Mouse (Mus musculus) ovary, postnatal 10 days (tissue): ENCODE measurements around the gene Rab3gap2.
A peak's percentile ranks its signal among the peaks of the same experiment; 100 is the strongest.
"Not testable (repeated sequence)": the region's sequence is repeated elsewhere in the genome, so short reads cannot be mapped to it uniquely, and the experiment has no call there.

Experiments used
- DNase-seq: peaks from one replicate; pipeline ENCODE4 v3.0.0; 2022; ENCODE audit warnings: low spot score

Gene Rab3gap2

DNA sequence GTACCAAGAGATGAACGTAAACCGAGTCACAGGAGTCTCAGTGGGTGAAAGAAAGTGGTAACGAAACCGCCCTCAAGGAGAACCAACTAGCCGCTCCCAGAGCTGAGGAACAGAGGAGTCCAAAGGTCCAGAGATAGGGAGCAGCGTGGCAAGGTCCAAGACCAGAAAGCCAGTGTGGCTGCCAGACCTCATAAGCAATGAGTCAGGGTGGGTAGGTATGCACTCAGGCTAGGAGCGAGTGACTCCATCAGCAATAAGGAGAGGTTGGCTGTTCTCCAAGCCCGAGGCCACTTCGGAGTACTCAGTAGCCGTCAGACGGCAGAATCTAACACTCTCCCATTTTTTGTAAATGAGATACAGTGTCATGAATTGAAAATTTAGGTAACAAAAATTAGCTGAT is 78.9 kb downstream of the Rab3gap2 start:
- no peak for DNase-seq

- no peak for DNase-seq
Measured at GRCm38 (mm10) chr1:185283247-185283646, 79.3 kb downstream of the Rab3gap2 start.

GRCm38 (mm10) chr1:185284740-185285139 is 80.8 kb downstream of the Rab3gap2 start:
- no peak for DNase-seq

GRCm38 (mm10) chr1:185285171-185285570 is 81.3 kb downstream of the Rab3gap2 start:
- no peak for DNase-seq

DNA sequence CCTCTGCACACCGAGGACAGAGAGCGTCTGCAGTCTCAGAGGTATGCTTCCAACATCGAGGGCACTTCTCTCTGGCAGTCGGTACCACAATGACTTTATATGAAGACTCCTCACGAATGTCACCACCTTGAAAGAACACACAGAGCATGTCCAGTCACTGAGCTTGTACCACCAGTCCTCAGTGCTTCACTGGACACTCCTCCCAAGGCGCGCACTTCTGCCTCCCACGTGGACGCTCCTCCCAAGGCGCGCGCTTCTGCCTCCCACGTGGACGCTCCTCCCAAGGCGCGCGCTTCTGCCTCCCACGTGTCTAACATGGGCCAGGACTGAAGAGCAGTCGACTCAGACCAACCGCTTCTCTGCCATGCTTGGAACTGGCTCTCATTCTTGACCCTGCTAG is 83.1 kb downstream of the Rab3gap2 start:
- DNase-seq: no peak

DNA sequence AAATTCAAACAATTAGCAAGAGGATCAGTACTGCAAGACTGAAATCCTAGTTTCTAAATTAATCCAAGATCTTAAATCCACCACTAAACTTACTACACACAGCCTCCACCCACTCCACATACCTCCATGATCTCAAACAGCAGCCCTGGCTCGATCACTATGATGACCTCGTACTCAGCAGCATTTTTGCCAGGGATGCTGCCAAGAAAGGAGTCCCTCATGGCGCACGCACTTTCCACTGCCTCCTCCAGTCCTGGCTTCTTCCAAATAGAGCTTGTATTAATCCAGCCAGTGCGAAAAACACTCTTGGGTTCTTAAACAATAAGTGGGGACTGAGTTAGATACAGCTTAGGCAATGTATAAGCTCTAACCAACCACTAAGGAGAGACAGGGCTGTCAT is 85.3 kb downstream of the Rab3gap2 start:
- DNase-seq: no peak

DNA sequence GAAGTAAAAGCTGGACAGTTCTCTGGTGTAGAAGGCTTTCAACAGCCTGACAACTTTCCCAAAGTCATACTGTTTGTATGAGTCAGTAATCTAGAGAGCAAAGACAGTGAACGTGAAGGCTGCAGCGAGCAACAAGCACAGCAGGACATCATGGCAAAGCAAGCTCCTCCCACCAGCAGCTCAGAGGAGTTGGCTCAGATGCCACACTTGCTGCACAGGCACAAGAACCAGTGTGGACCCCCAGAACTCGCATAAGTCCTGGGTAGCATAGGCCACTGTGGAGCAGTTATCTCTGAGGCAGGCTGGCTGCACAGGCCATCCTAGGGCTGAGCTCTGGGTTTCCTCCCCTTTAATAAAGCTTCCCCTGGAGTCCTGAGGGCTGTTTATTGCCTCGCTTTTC is 87.4 kb downstream of the Rab3gap2 start:
- no peak for DNase-seq

DNA sequence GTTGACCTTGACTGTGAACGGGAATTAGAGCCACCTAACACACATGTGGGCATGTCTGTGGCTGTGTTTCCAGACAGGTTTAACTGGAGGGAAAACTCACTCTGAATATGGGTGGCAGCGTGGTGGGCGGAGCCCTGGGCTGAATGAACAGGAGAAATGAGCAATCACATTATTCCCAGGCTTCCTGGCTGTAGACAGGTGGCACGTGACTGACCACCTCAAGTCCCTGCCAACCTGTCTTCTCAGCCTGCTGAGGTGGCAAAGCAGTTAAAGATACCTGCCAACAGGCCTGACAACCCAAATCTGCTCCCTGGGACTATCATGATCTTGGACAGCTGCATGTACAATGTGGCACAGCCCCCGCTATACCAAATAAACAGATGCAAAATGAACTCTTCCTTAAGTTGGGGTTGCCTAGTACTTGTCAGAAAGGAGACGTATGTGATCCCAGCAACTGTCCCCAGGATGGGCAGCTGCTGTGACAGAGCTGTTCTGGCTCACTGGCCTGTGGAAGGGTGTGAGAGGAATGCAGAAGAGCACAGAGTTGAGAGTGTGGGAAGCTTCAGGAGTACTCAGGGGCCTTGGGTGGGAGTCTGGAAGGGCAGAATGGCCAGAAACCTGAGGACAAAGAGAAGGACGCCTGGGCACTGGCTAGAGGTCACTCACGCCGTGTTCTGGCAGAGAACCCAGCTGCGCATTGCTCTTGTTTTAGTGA is 88.9 kb downstream of the Rab3gap2 start:
- DNase-seq: no peak

GRCm38 (mm10) chr1:185296850-185297249 is 92.9 kb downstream of the Rab3gap2 start:
- DNase-seq: no peak

DNA sequence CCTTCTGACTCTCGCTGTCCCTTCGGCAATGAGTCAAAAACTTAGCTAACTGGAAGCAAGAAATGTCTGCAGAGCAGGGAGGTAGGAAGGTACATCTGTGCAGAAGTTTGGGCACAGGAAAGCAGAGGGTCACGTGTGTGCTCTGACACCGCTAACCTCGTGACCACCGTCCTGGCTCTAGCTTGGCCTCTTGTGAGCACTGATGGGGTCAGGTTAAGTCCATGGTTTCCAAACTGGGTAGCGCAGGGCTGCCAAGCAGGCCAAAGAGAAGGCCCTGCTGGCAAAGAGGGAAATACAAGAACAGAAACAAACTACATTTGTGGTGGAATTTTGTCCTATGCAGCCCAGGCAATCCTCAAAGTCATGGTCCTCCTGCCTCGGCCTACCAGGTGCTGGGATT is 94.6 kb downstream of the Rab3gap2 start:
- DNase-seq: no peak

DNA sequence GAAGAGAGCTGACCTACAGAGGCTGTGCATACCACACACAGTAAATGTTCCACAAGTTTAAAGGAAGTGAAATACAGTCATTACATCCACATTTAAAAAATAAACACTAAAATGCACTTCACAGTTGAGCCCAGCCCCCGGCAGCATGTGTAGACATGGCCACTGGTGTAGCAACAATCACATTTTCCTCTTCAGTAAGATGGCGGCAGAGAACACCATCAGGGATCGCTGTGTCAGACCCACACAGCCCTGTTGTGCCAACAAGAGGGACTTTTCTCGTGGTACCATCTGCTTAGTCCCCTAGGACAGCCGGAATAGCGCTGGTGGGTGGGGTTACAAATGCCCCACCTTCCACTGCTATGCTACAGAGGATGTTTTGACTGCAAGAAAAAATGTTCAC is 98.9 kb downstream of the Rab3gap2 start:
- no peak for DNase-seq

DNA sequence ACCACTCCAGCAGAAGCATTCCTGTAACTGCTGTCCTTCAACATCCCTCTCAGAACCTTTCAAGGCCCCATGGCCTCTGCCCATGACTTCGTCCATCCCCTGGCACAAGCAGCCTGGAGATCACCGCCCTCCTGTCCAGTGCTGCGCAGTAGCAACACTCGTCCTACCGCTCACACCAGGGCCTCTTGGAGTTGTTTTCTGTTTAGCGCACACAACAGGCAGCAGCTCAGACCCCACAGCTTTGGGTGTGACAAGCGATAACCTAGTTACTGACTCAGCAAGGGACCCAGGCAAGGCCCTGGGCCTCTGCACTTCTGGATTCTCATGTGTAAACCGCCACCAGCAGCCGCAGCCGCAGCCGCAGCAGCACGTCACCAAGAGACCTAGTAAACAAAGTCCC is 102.9 kb downstream of the Rab3gap2 start:
- no peak for DNase-seq

- DNase-seq: no peak
Measured at GRCm38 (mm10) chr1:185307645-185308044, 103.7 kb downstream of the Rab3gap2 start.

- DNase-seq: no peak
Measured at GRCm38 (mm10) chr1:185308334-185308733, 104.4 kb downstream of the Rab3gap2 start.

DNA sequence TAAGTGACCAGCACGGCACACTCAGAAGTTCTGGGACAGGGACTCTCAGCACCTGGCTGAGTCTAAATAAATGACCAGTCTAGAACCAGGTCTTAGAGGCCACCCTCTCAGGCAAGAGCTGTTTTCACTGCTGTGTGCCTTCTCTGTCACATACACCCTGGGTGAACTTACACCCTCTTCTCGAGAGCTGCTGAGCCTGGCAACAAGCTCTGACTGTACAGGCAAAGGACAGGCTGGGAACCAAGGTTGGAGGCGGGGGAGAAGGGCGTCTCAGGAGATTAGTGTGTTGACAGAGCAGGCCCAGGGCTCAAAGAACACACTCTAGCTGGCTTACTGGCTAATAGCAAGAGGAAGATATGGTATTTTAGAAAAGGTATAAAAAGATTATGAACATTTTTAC is 105.0 kb downstream of the Rab3gap2 start:
- no peak for DNase-seq

DNA sequence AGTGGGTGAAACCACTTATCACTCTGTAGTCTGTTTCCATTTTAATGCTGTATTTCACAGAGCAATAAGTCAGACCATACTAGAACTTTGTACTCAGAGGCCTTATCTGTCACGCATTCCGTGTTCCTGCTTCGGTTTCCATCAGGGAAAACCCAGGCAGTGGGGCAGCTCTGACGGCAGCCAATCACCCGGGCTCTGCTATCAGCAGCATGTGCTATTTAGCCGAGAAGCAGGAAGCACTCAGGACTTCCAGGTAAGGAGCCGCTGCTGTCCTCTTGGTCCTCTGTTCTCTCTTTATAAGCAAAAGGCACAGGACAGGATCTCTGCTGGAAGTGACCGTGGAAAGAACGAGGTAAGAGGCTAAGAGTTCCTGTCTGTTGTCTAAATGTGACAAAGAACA is 108.0 kb downstream of the Rab3gap2 start:
- no peak for DNase-seq

- no peak for DNase-seq
Measured at GRCm38 (mm10) chr1:185314546-185314945, 110.6 kb downstream of the Rab3gap2 start.

DNA sequence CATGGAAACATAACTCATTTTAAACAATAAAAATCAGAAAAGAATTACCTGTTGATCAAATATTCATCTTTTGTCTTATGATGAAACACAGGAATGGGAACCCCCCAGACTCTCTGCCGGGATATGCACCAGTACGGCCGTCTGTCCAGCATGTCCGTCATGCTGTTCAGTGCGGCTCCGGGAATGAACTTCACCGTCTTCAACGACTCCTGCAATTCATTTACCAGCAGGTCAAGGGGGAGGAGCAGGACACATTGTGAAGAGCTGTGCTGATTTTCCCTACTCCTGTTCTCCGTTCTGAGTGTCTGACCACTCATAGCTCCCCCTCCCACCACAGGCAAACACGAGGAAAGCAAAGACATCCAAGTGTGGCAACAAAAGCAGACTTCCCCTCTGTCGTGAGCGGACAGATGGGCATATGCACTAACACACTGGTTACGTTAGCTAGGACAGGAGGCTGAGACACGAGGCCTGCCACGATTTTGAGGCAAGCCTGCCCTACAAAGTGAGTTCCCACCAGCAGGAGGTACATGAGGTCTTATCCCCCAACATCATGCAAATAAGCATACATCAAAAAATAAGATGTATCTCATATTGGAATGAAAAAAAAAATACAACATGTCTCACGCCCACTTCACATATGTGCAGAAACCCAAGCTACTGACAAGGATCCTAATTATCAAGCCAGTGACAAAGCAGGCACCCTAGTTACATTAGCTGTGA is 112.1 kb downstream of the Rab3gap2 start:
- no peak for DNase-seq

GRCm38 (mm10) chr1:185327754-185328345 is 123.9 kb downstream of the Rab3gap2 start:
- not testable (repeated sequence) for DNase-seq

DNA sequence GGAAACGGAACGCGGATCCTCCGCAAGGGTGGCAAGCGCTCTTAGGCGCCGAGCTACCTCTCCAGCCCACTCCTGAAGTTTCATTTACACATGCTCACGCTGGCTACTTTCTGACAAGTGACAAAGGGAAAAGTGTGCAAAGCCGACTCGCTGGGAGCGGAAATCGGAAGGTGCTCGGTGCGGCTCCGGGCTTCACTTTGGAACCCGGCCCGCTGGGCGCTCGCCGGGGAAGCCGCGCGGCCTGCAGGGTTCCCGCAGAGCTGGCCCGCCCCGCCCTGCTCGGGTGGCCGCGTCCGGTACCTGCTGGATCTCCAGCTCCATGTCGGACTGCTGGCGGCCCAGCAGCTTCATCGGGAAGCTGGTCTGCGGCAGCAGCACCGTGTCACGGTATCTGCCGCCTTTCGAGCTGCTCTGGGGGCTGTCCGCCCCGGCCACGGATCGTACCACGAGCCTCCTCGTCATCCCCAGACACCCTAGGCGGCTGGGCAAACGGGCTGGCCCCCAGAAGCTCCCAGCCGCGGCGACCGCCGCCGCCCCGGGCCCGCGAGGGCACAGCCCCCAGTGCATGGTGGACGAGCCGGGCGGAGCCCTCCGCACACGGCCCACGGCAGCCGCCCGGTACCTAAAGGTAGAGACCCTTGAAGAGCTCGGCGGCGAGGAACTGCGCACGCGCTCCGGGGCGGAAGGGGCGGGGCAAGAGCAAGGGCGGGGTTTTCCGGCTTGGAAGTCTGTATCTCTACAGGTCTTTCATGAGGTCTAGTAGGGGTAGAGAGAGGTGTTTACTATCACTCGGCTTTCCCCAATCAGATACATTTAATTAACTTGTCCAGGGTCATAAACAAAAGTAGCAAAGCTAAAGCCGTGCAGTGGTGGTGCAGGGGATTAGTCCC is 125.0 kb downstream of the Rab3gap2 start, which contains the start of gene Iars2:
Gene Iars2 (minus strand): TSS at position 676 of the 890 bp plus-strand sequence.
- peak; percentile 86 for DNase-seq

DNA sequence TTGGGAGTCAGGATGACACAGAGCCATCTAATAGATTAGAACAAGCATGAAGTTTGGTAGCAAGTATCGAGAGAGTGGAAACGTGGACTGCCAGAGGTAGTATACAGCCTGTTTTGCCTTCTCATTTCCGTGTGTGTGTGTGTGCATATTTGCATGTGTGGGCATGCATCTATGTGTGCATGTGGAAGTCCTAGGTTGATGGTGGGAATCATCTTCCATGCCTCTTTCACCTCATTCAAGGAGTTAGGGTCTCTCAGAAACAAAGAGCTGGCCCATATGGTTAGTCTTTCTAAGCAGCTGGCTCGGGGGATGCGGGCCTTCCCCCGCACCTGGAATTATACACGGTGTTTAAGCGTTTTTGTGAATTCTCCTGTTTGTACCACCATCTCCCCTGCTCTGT is 125.9 kb downstream of the Rab3gap2 start:
- DNase-seq: no peak

DNA sequence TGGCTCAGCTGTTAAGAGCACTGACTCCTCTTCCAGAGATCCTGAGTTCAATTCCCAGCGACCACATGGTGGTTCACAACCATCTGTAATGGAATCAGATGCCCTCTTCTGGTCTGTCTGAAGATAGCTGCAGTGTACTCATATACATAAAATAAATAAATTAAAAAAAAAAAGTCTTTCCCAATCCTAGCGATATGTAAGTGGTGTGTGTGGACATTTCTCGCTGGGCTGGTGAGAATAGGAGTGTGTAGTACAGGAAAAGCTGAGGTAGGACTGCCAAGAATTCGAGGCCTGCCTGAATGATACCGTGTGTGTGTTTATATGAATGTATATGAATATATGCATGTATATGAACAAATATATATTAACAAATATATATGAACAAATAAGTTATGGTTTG is 127.4 kb downstream of the Rab3gap2 start:
- DNase-seq: no peak
